Mouse (Mus musculus) Patski (cell line): ENCODE measurements around the gene Btbd3. TPM values are rescaled to one million over a fixed set of nuclear protein-coding genes. Genes with fewer than 3 reads are reported as not detected.
"Not testable (repeated sequence)": the region's sequence is repeated elsewhere in the genome, so short reads cannot be mapped to it uniquely, and the experiment has no call there.

Experiments
- ATAC-seq: fragments of 100-300 bp; one replicate; pipeline ENCODE4 v1.8.0; 2021
- CTCF ChIA-PET: fragments of 350-600 bp; sonication (Branson Sonifier 250); formaldehyde crosslinking; loops from one replicate; lab custom pipeline; 2022; ENCODE audit warnings: inconsistent platforms; lab: Charles Lee
- POLR2A ChIA-PET: fragments of 350-600 bp; sonication (Branson Sonifier 250); formaldehyde crosslinking; loops from one replicate; lab custom pipeline; 2022; ENCODE audit warnings: antibody characterized with exemption, inconsistent platforms; lab: Charles Lee
- DNase-seq: peaks from one replicate; pipeline ENCODE4 v3.0.0-alpha.2; 2011; ENCODE audit warnings: low read depth, low spot score
- H3K27me3 ChIP-seq: fragments of 371-371 bp; one replicate; pipeline ENCODE4 v1.5.1; 2021
- CTCF ChIP-seq: fragments of 100-300 bp; IDR thresholded peaks from one replicate; pipeline ENCODE4 v1.5.1; 2021
- in situ Hi-C: fragments of 300-500 bp; cut with MboI; formaldehyde crosslinking; loops from 3 replicates; pipeline ENCODE4 v1.11.1; 2018; ENCODE audit warnings: low pct_unique_long_range_greater_than_20kb, mixed read lengths
- polyA plus RNA-seq: library from polyadenylated mRNA; unstranded; gene quantifications from one replicate; pipeline ENCODE4 v1.2.3, GENCODE M21; 2021

The Btbd3 gene
- polyA plus RNA-seq, 1 experiment from 2014 or later = 12.2 TPM

GRCm38 (mm10) chr2:138321041-138321481, 64.7 kb downstream of the Btbd3 start:
- CTCF ChIA-PET = interaction anchor here (1.6 kb wide), 1 partner anchor 12 kb away, joined by 3 read pairs; no protein-coding TSS in a partner anchor
- in situ Hi-C loops = no loop called here
- no peak for ATAC-seq
- peaks cover 12% of the 10 kb centered on the region for H3K27me3 ChIP-seq
- no peak for DNase-seq
- POLR2A ChIA-PET = no interaction called here
- no peak for TF ChIP-seq CTCF

- H3K27me3 ChIP-seq = peaks cover 12% of the 10 kb centered on the region
- CTCF ChIA-PET = no interaction called here
- TF ChIP-seq CTCF = no peak
- no peak for DNase-seq
- POLR2A ChIA-PET = no interaction called here
- in situ Hi-C loops = no loop called here
- no peak for ATAC-seq
Measured at GRCm38 (mm10) chr2:138322270-138323114, 66.1 kb downstream of the Btbd3 start.

GRCm38 (mm10) chr2:138326367-138326766, 70.0 kb downstream of the Btbd3 start:
- ChIA-PET CTCF (interaction anchor here (0.6 kb wide), 1 partner anchor 130 kb away, joined by 3 read pairs; no protein-coding TSS in a partner anchor), POLR2A (no interaction called here)
- in situ Hi-C loops = no loop called here
- TF ChIP-seq CTCF = no peak
- ATAC-seq (no peak), DNase-seq (no peak)
- peaks cover 8% of the 10 kb centered on the region for H3K27me3 ChIP-seq

- H3K27me3 ChIP-seq, in situ Hi-C loops, POLR2A ChIA-PET, CTCF ChIA-PET, DNase-seq, ATAC-seq: not testable (repeated sequence)
Measured at GRCm38 (mm10) chr2:138334198-138334597, 77.8 kb downstream of the Btbd3 start.

- ATAC-seq (no peak), DNase-seq (no peak)
- peaks cover 9% of the 10 kb centered on the region for H3K27me3 ChIP-seq
- in situ Hi-C loops = no loop called here
- CTCF ChIA-PET = no interaction called here
- no peak for TF ChIP-seq CTCF
- POLR2A ChIA-PET = no interaction called here
Measured at GRCm38 (mm10) chr2:138337886-138338494, 81.6 kb downstream of the Btbd3 start.

GRCm38 (mm10) chr2:138338524-138338923, 82.2 kb downstream of the Btbd3 start:
- CTCF ChIA-PET = no interaction called here
- in situ Hi-C loops = no loop called here

GRCm38 (mm10) chr2:138355366-138355765, 99.0 kb downstream of the Btbd3 start:
- H3K27me3 ChIP-seq = no peaks in the 10 kb centered on the region
- ATAC-seq (no peak), DNase-seq (no peak)
- ChIA-PET POLR2A (no interaction called here), CTCF (no interaction called here)
- in situ Hi-C loops = no loop called here
- TF ChIP-seq CTCF = no peak

More at GRCm38 (mm10) chr2:138338524-138338923, 82.2 kb downstream of the Btbd3 start:
- no peak for DNase-seq
- TF ChIP-seq CTCF = no peak
- POLR2A ChIA-PET = no interaction called here
- peaks cover 9% of the 10 kb centered on the region for H3K27me3 ChIP-seq
- no peak for ATAC-seq

GRCm38 (mm10) chr2:138362474-138362873, 106.1 kb downstream of the Btbd3 start:
- in situ Hi-C loops = no loop called here
- ChIA-PET POLR2A (interaction anchor here (0.7 kb wide), 1 partner anchor 83 kb away, joined by 5 read pairs; no protein-coding TSS in a partner anchor), CTCF (no interaction called here)
- H3K27me3 ChIP-seq = peaks cover 5% of the 10 kb centered on the region
- no peak for ATAC-seq
- no peak for TF ChIP-seq CTCF
- DNase-seq = no peak

- peaks cover 5% of the 10 kb centered on the region for H3K27me3 ChIP-seq
- ATAC-seq (no peak), DNase-seq (no peak)
- ChIA-PET CTCF (no interaction called here), POLR2A (no interaction called here)
- in situ Hi-C loops = no loop called here
- no peak for TF ChIP-seq CTCF
Measured at GRCm38 (mm10) chr2:138365391-138365790, 109.0 kb downstream of the Btbd3 start.

- ATAC-seq (no peak), DNase-seq (no peak)
- TF ChIP-seq CTCF = no peak
- ChIA-PET CTCF (interaction anchor here (1.6 kb wide), 1 partner anchor 13 kb away, joined by 4 read pairs; no protein-coding TSS in a partner anchor), POLR2A (no interaction called here)
- in situ Hi-C loops = no loop called here
- peaks cover 7% of the 10 kb centered on the region for H3K27me3 ChIP-seq
Measured at GRCm38 (mm10) chr2:138374556-138374955, 118.2 kb downstream of the Btbd3 start.

- no peak for TF ChIP-seq CTCF
- in situ Hi-C loops = no loop called here
- DNase-seq (no peak), ATAC-seq (no peak)
- no peaks in the 10 kb centered on the region for H3K27me3 ChIP-seq
- CTCF ChIA-PET = no interaction called here
- POLR2A ChIA-PET = no interaction called here
Measured at GRCm38 (mm10) chr2:138378855-138379254, 122.5 kb downstream of the Btbd3 start.
